Mouse (Mus musculus) c-Kit-positive CD71-negative TER-119-negative erythroid progenitor cells, embryonic 14.5 days (primary cell): ENCODE data around the gene Slc38a11.

Experiments
- DNase-seq: peaks from one replicate; pipeline ENCODE4 v3.0.0-alpha.2; 2013; ENCODE audit warnings: low read depth

Slc38a11 gene

DNA sequence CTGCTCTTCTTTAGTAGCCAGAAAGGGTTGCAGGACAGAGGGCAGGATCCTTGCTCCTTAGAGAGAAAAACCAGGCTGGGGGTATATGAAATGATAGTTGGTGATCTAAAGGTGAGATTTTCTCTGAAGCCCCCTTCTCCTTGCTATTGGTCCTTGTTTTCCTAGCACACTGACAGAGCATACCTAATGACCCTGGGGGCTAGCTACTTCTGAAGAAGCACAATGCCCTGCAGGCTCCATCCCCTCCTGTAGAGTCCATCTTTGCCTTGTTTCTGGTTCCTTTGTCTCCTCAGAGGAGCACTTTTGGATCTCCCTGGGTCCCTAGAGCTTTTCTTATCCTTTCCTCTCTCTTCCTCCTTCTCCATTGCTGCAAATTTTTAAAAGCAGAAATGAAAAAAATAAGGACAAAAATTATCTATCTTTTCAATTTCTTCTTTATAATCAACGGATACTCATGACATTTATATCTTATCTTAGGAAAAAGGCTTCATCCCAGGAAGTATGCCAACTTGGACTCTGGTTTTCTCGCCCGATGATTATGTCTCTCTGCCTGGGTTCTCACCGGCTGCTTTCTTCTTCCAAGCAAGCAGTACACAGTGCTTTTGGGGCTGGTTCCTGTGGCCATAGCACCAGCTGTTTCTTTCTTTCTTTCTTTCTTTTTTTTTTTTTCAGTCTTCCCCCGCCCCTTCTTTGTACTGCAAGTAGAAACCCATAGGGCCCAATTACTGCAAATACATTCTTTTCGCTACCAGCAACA lies 41.7 kb downstream of the Slc38a11 start:
- DNase-seq, result no peak

DNA sequence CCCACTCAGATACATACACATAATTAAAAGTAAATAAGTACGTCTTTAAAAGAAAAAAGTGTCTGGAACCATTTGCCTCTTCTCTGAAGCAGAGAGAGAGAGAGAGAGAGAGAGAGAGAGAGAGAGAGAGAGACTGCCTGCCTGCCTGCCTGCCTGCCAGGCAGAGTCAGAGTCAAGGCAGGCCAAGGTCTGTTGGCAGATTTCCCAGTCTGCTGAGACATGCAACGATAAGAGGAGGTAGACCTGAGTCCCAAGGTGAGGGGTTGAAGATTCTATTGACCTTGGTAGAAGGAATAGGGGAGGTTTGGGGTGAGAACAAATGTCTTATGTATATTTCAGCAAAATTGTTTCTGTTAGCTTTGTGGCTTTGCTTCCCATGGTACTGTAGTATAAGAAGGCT lies 42.9 kb downstream of the Slc38a11 start:
- DNase-seq, result no peak

DNA sequence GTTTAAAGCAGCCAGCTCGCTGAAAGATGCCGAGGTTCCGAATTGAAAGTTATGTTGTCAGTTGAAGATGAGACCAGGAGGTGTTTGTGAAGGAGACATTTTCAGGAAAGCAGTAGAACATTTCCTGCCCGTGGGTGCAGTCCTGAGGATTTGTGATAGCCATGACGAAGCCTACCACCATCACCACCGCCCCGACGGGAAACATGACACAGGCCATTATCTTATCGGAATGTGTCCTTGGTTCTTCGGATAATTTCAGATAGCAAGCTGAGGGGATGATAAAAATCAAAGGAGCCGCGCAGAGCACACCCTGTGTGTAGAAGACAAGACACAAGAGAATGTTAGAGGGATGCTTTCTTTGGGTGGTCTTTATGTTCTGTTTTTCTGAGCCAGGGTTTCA lies 47.1 kb downstream of the Slc38a11 start:
- DNase-seq, result no peak

DNA sequence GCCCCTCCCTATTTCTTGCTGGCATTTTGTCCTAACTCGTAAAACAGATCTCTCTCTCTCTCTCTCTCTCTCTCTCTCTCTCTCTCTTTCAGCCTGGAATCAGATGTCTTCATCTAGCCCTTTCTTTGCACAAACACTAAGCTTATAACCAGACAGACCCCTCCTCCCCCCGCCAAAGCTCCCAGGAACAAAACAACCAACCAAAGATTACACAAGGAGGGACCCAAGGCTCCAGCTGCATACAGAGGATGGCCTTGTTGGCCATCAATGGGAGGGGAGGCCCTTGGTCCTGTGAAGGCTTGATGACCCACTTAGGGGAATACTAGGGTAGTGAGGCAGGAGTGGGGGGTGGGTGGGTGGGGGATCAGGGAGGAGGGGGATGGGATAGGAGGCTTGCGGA lies 52.6 kb downstream of the Slc38a11 start:
- DNase-seq, result no peak

DNA sequence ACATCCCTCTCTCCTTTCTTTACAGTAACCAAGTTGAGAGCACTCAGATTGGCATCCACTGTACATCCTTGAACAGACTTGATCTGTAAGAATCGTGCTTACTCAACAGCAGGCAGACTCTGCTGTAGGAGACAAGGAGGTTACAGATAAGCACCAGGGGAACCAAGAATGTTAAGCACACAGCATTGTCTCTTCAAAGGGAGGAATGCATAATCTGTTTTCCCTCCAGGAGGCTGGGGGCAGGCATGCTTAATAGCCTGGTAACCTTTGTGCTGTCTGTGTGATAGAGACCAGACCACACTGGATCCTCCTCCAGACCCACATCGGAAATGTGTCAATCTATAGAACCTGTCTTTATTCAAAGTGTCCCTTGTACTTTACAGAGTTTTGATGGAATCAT lies 67.3 kb downstream of the Slc38a11 start:
- no peak for DNase-seq

DNA sequence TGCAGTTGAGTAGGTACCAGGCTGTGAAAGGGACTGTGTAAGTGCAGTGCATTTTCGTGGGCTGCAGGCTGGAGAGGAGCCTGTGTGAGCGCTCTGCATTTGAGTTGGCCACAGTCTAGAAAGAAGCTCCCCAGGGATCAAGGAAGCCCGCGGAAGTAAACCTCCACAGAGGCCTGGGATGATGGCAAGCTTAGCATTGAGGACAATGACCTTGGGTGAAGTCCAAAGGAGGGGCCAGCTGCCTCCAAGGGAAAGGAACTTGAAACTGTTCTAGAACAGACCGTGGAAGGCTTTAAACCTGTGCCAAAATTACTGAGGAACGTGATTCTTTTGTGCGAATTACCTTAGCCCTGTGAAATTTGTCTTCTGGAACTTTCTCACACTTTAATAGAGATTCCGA lies 69.7 kb downstream of the Slc38a11 start:
- no peak for DNase-seq

DNA sequence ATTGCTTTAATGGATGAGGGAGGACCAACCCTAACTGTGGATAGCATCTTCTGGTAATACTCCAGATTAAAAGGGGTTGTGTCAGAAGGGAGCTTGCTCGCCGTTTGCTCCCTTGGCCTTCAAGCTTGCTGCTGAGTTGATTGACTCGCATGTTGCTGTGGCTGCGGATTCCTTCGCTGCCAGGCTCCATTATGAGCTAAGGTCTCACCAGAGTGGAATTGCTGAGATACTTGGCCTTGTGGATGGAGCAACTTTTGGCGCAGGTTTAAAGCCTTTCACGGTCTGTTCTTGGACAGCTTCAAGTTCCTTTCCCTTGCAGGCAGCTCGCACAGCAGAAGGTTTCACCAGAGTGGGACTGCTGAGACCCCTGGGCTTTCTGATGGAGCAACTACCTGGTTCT lies 70.4 kb downstream of the Slc38a11 start:
- DNase-seq, result no peak

DNA sequence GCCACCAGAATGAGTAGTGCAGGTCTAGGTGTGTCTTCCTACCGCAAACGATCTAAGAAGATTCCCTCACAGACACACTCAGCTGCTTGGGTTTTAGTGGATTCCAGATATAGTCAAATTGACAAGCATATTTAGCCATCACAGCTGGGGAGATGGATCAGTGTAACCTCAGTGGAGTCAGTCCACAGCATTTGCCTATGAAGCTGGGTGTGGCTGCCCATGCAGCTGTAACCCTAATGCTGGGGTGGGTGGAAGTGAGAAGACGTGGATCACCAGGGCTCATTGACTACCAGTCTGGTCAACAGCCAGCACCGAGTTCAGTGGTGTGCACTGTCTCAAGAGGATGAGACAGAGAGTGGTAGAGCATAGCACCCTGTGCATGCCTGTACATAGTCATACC lies 74.1 kb downstream of the Slc38a11 start:
- DNase-seq, result no peak

DNA sequence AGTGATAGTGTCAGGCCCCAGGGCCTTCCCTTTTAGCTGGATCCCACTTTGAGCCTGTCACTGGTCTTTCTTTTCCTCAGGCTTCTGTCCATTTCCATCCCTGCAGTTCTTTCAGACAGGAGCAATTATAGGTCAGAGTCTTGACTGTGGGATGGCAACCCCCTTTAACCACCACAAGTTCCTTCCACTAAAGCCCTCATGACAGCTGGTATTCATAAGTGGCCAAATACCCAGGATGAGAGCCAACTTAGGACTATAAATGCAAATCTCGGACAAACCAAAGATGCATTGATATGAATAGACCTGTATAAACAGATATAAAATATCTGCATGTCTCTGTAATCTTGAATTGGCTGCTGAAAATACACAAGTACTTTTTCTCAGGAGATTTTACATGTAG lies 75.1 kb downstream of the Slc38a11 start:
- DNase-seq, result no peak

DNA sequence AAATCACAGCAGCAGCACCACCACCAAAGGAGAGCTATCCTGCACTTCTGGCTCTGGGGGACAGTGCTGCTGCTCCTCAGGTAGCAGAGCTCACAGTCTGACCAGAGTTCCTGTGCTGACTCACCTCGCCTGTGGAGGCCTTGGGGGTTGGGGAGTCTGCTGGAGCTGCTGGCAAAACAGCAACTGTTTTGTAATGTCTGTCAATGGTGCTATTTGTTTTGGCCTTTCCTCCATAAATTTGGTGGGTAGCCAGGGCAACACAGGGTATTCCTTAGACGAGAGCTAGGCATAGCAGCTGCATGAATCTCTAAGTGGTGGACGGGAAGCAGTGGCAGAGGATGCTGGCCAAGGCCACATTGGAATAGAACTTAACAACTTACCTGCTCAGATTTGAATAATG lies 78.5 kb downstream of the Slc38a11 start:
- DNase-seq, result no peak

DNA sequence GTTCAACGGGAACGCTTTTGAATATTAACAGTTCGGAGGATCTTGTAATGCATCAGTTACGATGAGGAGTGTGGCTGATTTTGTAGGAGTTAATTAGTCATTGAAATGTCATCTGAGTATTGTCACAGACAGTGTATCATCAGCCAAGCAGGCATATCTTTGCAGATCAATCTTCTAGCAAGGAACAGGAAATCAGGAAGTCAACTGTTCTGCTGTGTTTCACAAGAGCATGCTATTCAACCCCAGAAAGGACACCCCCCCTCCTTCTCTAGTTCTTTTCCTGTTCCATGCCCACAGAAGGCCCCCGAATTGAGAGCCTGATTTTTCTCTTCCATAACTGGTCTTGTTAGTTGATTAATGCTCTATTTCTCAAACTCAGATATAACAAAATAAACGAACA lies 80.9 kb downstream of the Slc38a11 start:
- no peak for DNase-seq

DNA sequence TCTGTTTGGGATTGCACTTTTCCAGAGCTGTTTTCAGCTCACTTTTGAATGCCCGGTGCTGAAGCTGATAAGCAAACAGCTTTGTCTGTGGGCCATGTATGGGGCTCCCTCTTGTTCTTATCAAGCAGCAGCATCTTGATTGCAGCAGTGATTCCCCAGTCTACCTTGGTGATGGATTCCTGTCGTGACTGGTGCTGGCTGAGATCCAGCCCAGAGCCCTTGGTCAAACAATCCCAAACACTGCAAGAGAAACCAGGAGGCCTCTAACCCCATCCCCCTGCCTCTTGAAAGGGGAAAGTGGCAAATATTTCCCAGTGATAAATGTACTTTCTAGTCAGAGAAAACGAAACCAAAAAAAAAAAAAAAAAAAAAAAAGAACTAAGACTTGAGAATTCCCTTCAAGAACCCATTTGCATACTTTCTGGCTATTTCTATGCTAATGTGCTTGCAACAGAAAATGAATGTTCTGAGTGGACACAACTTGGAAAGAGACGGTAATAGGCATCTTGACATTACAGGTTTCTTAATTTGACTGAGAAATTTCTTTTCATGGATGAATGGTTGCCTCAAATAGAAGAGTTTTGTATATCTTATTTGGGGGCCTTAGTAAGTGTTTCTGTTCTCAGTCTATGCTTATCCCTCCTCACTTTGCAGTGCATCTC lies 84.7 kb downstream of the Slc38a11 start:
- DNase-seq, result no peak

DNA sequence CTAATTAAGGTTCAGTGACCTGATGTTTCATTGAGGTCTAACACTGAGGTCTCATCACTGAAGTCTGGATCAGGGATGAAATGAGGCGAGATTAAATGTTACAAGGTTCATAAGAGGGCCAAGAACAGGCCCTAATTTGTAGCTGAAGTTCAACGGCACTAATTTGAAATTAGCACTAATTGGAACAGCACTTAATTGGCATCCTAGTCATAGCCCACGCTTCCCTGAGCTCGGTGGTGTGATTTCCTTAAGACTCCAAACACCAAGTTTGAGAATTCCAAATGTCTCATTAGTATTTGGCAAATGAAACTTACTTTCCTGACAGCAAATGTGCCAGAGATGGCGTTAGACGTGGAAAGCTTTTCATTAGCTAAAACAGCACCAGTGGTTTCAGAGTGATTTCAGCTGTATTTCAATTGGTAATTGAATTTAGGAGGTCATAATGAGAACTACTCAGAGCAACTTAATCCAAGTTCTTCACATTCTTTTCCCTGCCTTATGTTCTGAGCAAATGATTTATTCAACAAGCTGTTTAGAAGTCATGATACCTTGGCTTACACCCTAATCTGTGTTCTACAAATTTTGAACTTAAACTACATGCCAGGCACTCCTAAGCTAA lies 88.3 kb downstream of the Slc38a11 start:
- DNase-seq, result no peak

DNA sequence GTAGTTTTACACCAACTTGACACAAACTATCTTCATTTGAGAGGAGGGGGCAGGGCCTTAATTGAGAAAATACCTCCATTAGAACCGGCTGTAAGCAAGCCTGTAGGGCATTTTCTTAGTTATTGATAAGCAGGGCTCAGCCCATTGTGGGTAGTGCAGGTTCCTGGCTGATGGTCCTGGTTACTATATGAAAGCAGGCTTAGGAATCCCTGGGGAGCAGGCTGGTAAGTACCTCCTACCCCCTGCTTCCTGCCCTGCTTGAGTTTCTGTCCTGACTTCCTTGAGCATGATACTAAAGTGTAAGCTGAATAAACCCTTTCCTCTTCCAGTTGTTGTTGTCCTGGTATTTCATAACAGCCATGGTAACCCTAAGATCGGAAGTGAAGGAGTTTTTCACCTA lies 89.9 kb downstream of the Slc38a11 start:
- DNase-seq, result no peak

DNA sequence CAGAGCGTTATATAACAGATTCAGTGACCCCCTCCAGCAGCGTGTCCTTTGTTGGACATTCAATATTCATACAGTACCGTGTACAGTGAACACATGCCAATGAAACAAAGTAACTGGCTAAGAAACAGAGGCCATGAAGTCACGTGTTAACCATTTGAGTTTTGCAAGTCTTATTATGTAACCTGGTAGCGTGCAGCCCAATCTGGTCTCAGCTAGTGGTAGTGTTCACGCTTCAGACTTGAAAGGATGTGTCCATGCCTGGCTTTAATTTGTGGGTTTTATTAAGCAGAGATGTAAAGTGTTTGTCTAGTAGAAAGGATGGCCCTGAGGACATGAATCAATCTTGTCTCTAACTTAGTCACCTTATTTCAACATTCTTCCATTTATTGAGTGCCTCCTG lies 95.1 kb downstream of the Slc38a11 start:
- DNase-seq, result no peak

DNA sequence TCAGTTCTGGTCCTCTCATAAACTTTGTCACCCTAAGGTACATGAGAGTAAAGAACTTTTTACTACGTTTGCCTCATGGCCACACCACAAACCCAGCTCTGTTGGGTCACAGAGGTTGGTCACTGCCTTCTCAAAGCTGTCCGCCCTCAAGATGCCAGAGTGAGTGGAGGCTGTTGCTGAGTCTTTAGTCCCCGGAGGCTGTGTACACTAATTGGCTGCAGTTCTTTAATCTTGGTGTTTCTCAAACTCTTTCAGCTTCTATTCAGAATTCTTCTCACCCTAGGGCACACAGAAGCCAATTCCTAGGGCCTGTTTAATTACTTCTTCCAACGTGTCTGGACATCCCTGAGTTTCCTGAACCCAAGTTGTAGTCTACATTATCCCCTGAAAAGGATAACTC lies 96.0 kb downstream of the Slc38a11 start:
- no peak for DNase-seq

DNA sequence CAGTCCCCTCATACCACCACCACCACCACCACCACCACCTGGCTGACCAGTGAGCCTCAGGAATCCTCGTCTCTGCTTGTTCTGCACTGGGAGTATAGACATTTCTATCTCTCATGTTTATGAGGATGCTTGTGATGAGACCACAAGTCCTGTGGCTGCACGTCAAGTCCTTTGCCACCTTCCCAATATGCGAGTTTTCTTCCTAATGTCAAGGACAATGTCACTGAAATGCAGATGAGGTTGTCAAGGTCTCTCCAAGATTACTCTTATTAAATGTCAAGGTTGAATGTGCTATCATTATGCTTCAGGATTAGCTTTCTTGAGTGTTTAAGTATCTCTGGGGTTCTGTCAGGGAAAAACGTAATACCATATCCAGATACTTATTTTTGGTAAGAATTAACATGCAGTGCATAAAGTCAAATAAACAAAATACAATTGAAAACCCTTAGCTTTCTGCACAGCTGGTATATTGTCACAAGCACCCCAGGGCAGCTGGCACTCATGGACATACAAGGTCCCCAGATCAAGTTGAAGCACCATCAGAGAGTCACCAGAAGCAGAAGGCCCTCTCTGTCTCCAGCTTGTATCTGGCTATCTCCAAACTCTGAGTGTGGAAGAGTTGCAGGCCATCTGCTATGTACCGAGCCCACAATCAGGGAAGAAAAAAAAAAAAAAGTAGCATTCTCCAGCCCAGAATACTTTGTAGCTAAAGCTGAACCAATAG lies 97.1 kb downstream of the Slc38a11 start:
- no peak for DNase-seq
